Mouse (Mus musculus) lung, adult 2 months (tissue): ENCODE measurements around the gene Gstm5. TPM values are rescaled to one million over a fixed set of nuclear protein-coding genes. Genes with fewer than 3 reads are reported as not detected.

Experiments
- DNase-seq: peaks from one replicate; pipeline ENCODE4 v3.0.0; 2022
- H3K4me1 ChIP-seq: fragments of 200-500 bp; 2 replicates; pipeline ENCODE4 v1.6.1; 2011; ENCODE audit warnings: low read length; ENCODE audit not compliant: control insufficient read depth, insufficient read depth
- H3K4me3 ChIP-seq: fragments of 200-500 bp; replicated peaks from 2 replicates; pipeline ENCODE3; 2011; ENCODE audit warnings: low read depth, mild to moderate bottlenecking, control low read depth, low read length; ENCODE audit errors: extremely low read depth
- CTCF ChIP-seq: fragments of 200-500 bp; IDR thresholded peaks from 2 replicates; pipeline ENCODE4 v1.5.1; 2011; ENCODE audit warnings: mild to moderate bottlenecking, low read length, control low read depth; ENCODE audit not compliant: insufficient read depth
- POLR2A ChIP-seq: fragments of 200-500 bp; IDR thresholded peaks from 2 replicates; pipeline ENCODE4 v1.6.1; 2011; ENCODE audit warnings: low read depth, mild to moderate bottlenecking, control low read depth, low read length, borderline replicate concordance; ENCODE audit errors: extremely low read depth
- WGBS: fragments of 180-500 bp; shearing (Covaris S2); methylation state at CpG from one replicate; pipeline ENCODE4 v1.1.7; 2018; 5-methylcytosine and 5-hydroxymethylcytosine counted together
- polyA plus RNA-seq: library from polyadenylated mRNA; depleted of rRNA; stranded (reverse); fragments of >200 nt; gene quantifications from 2 replicates; pipeline ENCODE4 v1.2.3, GENCODE M21; 2012; rRNA removed

The Gstm5 gene
- polyA plus RNA-seq, 1 experiment = 15.3 TPM

- WGBS = 36% methylated on average over 20 of the region's 20 CpGs
- no peak for DNase-seq
- TF ChIP-seq POLR2A (no peak), CTCF (peak; percentile 49)
- Histone ChIP-seq H3K4me1 (peaks cover 4% of the 10 kb centered on the region; the same call in 1 of the 2 replicates), H3K4me3 (no peak within 1 kb of the TSS)
These were observed 47.8 kb downstream of the Gstm5 start, which contains the start of gene Gstm6 for GRCm38 (mm10) chr3:107943239-107943990. Gene Gstm6, minus strand, starts transcription at chr3:107943749.

- TF ChIP-seq POLR2A (no peak), CTCF (peak; percentile 27; the same call in 1 of the 2 replicates)
- Histone ChIP-seq H3K4me3 (no peak overlapping the region), H3K4me1 (no peaks in the 10 kb centered on the region)
- WGBS = 56% methylated on average over 4 of the region's 4 CpGs
- no peak for DNase-seq
These were observed 50.1 kb downstream of the Gstm5 start for GRCm38 (mm10) chr3:107945729-107946128.

Other genes starting within 250 kb of the Gstm5 start
- gene Ahcyl1, start 199.3 kb upstream of the Gstm5 start, polyA plus RNA-seq = 33.7 and 53.1 TPM in 2 replicates
- gene Csf1, start 135.4 kb upstream of the Gstm5 start, polyA plus RNA-seq = 27.8 and 32.5 TPM in 2 replicates
- gene Eps8l3, start 18.6 kb upstream of the Gstm5 start, polyA plus RNA-seq = 0.61 TPM in 1 of 2 replicates, not detected in the other
- gene Gstm7, start 36.0 kb downstream of the Gstm5 start, polyA plus RNA-seq = 5.7 and 12.6 TPM in 2 replicates
- 3.5 and 6.9 TPM in 2 replicates for gene Gstm6, start 47.9 kb downstream of the Gstm5 start, polyA plus RNA-seq
- gene Gstm3, start 73.5 kb downstream of the Gstm5 start, polyA plus RNA-seq = 0.65 and 3.1 TPM in 2 replicates
- gene Gstm2, start 90.6 kb downstream of the Gstm5 start, polyA plus RNA-seq = 183 and 285 TPM in 2 replicates
- gene Gstm1, start 122.2 kb downstream of the Gstm5 start, polyA plus RNA-seq = 1,241 and 1,426 TPM in 2 replicates
- gene Gstm4, start 149.1 kb downstream of the Gstm5 start, polyA plus RNA-seq = 11.7 and 17.9 TPM in 2 replicates
- 77.5 and 84.7 TPM in 2 replicates for gene Ampd2, start 190.8 kb downstream of the Gstm5 start, polyA plus RNA-seq
- 0.24 TPM in 1 of 2 replicates, not detected in the other for gene Gnat2, start 197.0 kb downstream of the Gstm5 start, polyA plus RNA-seq